Mouse (Mus musculus) C2C12 (cell line): ENCODE measurements around the gene Gbp6.
"Not testable (repeated sequence)": the region's sequence is repeated elsewhere in the genome, so short reads cannot be mapped to it uniquely, and the experiment has no call there.

Experiments
- CEBPB ChIP-seq: IDR thresholded peaks from one replicate; pipeline ENCODE4 v1.6.1; 2011; ENCODE audit warnings: low read depth, mild to moderate bottlenecking, control low read depth, moderate library complexity
- CTCF ChIP-seq: IDR thresholded peaks from one replicate; pipeline ENCODE4 v1.5.1; 2011; ENCODE audit not compliant: control insufficient read depth, insufficient read depth, insufficient read length
- MAX ChIP-seq: IDR thresholded peaks from one replicate; pipeline ENCODE4 v1.6.1; 2011; ENCODE audit warnings: mild to moderate bottlenecking, control low read depth
- MYOD1 ChIP-seq: IDR thresholded peaks from one replicate; pipeline ENCODE4 v1.6.1; 2011; ENCODE audit warnings: low read depth; ENCODE audit not compliant: control insufficient read depth, insufficient read length
- MYOG ChIP-seq: IDR thresholded peaks from one replicate; pipeline ENCODE4 v1.6.1; 2011; ENCODE audit not compliant: control insufficient read depth, insufficient read length; ENCODE audit errors: extremely low read depth
- USF1 ChIP-seq: IDR thresholded peaks from one replicate; pipeline ENCODE4 v1.6.1; 2011; ENCODE audit warnings: low read depth, mild to moderate bottlenecking, control low read depth, moderate library complexity

DNA sequence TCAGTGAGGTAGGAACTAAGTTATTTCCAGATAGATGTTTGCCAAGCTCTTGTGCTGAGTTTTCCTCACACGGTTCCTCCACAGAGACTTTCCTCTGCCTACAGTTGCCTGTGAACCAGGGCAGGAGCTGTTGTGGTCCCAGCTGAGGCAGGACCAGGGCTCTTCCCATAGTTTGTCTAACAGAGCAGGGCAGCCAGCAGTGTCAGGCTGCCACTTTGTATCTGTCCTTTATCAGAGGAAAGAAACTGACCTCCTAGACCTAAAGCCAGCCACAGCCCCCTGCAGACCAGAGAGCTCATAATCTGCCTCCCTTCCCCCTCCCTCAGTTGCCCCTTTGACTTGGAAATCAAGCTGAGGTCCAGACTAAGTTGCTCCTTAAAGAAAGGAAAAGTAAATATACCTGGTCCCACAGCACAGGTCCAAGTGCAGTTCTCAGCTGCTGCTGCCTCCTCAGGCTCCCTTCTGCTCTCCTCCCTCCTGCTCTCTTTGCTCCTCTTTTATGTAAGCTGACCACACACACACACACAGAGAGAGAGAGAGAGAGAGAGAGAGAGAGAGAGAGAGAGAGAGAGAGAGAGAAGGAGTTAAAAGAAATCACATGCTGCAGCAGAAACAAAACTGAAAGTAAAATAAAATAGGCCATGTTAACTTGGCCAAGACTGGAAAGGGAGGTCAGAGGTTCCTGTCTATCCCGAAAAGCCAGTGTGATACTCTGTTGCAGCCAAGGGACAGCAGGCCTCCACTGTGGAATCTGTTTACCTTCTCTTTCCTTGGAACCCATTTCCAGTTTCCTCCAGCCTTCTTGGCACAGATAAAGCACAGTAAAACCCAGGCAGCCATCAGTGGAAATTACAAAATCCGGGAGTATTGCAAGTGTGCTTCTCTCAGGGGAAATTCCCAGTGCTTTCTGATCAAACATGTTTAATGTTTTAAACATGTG lies at the start of gene Gbp6, which contains the start of gene Gm43302:
- TF ChIP-seq CTCF, MYOD1, USF1, MAX, CEBPB, MYOG: not testable (repeated sequence)
